In the genomic region with DNA sequence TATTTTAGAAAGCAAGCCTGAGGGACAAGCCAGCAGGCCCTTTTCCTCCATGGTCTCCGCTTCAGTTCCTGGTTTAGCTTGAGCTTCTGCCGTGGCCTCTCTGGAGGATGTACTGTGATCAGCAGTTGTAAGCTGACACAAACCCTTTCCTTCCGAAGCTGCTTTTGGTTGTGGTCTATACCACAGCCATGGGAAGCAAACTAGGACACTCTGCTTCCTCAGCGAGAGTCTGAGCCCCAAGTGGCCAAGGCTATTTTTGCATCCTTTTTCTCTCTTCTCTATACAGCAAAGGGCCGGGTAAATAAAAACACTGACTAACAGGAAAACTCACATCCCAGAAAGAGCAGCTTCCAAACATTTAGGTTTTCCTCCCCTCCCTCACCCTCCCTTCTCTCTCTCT, we compare ENCODE assay signal across 12 mouse cellular contexts. TPM values are rescaled to one million over a fixed set of nuclear protein-coding genes. Genes with fewer than 3 reads are reported as not detected.
DNase-seq lines count a peak whose midpoint lies in the region; ATAC-seq and TF ChIP-seq lines count a peak whose summit lies in the region.
"Had no signal": no experiment of that assay in that cellular context is flagged by ENCODE, and none has a peak within 500 bp of the region (broad histone marks: within the 10 kb centered on the region; RNA-seq: fewer than 3 reads in every experiment).

No protein-coding gene starts in this region.

- peak; percentile 17 for DNase-seq in kidney, adult 2 months
- DNase-seq in retina, postnatal 1 day, result peak; percentile 62
- no peak for DNase-seq in retina, embryonic 14.5 days (ENCODE audit: low spot score)
- DNase-seq in hindbrain, postnatal 0 days (ENCODE audit: low spot score), result peak; percentile 66
- DNase-seq in thymus, postnatal 14 days, result peak; percentile 57
- DNase-seq in adrenal gland, postnatal 10 days, result no peak
- DNase-seq: lung, postnatal 14 days had no signal

- no peak overlapping the region for H3K4me3 ChIP-seq in kidney, adult 2 months (ENCODE audit: insufficient read depth, low read depth, low read length)
- no peak overlapping the region for H3K4me3 ChIP-seq in kidney, embryonic 15.5 days (replicated peaks)
- no peak overlapping the region for H3K4me3 ChIP-seq in hindbrain, postnatal 0 days (ENCODE audit: low read length)
- H3K4me3 ChIP-seq: hindbrain, embryonic 15.5 days; neural tube, embryonic 13.5 days had no signal

- peaks cover 13% of the 10 kb centered on the region; the same call in 1 of the 2 replicates for H3K4me1 ChIP-seq in kidney, adult 2 months (ENCODE audit: control insufficient read depth, insufficient read depth, low read length)
- peaks cover 23% of the 10 kb centered on the region for H3K4me1 ChIP-seq in kidney, embryonic 15.5 days
- H3K4me1 ChIP-seq in hindbrain, postnatal 0 days (ENCODE audit: insufficient read depth, low read length), result no peaks in the 10 kb centered on the region

- no peak overlapping the region for H3K27ac ChIP-seq in kidney, adult 2 months (ENCODE audit: insufficient read depth, low read depth, low read length)
- no peak overlapping the region for H3K27ac ChIP-seq in kidney, embryonic 15.5 days
- H3K27ac ChIP-seq in hindbrain, postnatal 0 days, result no peak overlapping the region
- H3K27ac ChIP-seq: hindbrain, embryonic 15.5 days; neural tube, embryonic 13.5 days had no signal

- no peak for TF ChIP-seq POLR2A in kidney, adult 2 months (IDR thresholded peaks at IDR 0.05; ENCODE audit: low read depth, low read length)

- no peaks in the 10 kb centered on the region for H3K27me3 ChIP-seq in kidney, adult 2 months (replicated peaks; ENCODE audit: control insufficient read depth, insufficient read depth, low read length)
- no peaks in the 10 kb centered on the region; the same call in 1 of the 2 replicates for H3K27me3 ChIP-seq in kidney, embryonic 15.5 days
- H3K27me3 ChIP-seq in hindbrain, postnatal 0 days (ENCODE audit: insufficient read depth, low read length), result no peaks in the 10 kb centered on the region
- H3K27me3 ChIP-seq: hindbrain, embryonic 15.5 days; neural tube, embryonic 13.5 days had no signal

- H3K36me3 ChIP-seq in kidney, adult 2 months (ENCODE audit: control insufficient read depth, insufficient read depth, low read length), result no peaks in the 10 kb centered on the region
- H3K36me3 ChIP-seq in kidney, embryonic 15.5 days, result no peaks in the 10 kb centered on the region
- H3K36me3 ChIP-seq in hindbrain, postnatal 0 days (ENCODE audit: insufficient read depth, low read length), result no peaks in the 10 kb centered on the region
- H3K36me3 ChIP-seq: hindbrain, embryonic 15.5 days; neural tube, embryonic 13.5 days had no signal

- H3K4me2 ChIP-seq in kidney, embryonic 15.5 days, result no peak overlapping the region
- H3K4me2 ChIP-seq in hindbrain, postnatal 0 days (ENCODE audit: low read depth, low read length), result no peak overlapping the region
- H3K4me2 ChIP-seq: hindbrain, embryonic 15.5 days; neural tube, embryonic 13.5 days had no signal

- ATAC-seq in kidney, embryonic 15.5 days (replicated peaks; ENCODE audit: low FRiP score), result no peak
- ATAC-seq in hindbrain, postnatal 0 days, result no peak

- 36% methylated on average over 5 of the region's 5 CpGs for WGBS in kidney, adult 2 months
- 43% methylated on average over 5 of the region's 5 CpGs for WGBS in kidney, embryonic 15.5 days
- 33% methylated on average over 5 of the region's 5 CpGs for WGBS in hindbrain, postnatal 0 days

- H3K9ac ChIP-seq in kidney, embryonic 15.5 days, result no peak overlapping the region
- H3K9ac ChIP-seq in hindbrain, postnatal 0 days (replicated peaks; ENCODE audit: low read length), result no peak overlapping the region
- H3K9ac ChIP-seq: hindbrain, embryonic 15.5 days; neural tube, embryonic 13.5 days had no signal

- TF ChIP-seq CTCF in kidney, adult 2 months (conservative IDR thresholded peaks at IDR 0.05; ENCODE audit: insufficient read depth, insufficient read length, low read depth, low read length), result peak; percentile 18; the same call in 1 of the 2 replicates
- peak; percentile 57 for TF ChIP-seq CTCF in hindbrain, postnatal 0 days (IDR thresholded peaks at IDR 0.05; ENCODE audit: low read depth)

- H3K9me3 ChIP-seq in kidney, embryonic 15.5 days (replicated peaks), result no peaks in the 10 kb centered on the region
- no peaks in the 10 kb centered on the region for H3K9me3 ChIP-seq in hindbrain, postnatal 0 days (ENCODE audit: low read length)
- H3K9me3 ChIP-seq: hindbrain, embryonic 15.5 days; neural tube, embryonic 13.5 days had no signal

RNA-seq across cellular contexts. Expression of gene Slc2a5, which starts 1.8 kb away (rescaled TPM):
- 181 and 266 TPM in 2 replicates for polyA plus RNA-seq in kidney, adult 2 months (2012; rRNA removed)
- 1.6 and 2.7 TPM in 2 replicates for polyA plus RNA-seq in kidney, embryonic 15.5 days (2015; fragmentation: Nextera tagmentation; extraction: Ambion mirVana)
- total RNA-seq in hindbrain, postnatal 0 days (2014; rRNA removed), result 1.5 and 2.9 TPM in 2 replicates
- 2.7 and 3.0 TPM in 2 replicates for polyA plus RNA-seq in hindbrain, postnatal 0 days (2015; fragmentation: Nextera tagmentation; extraction: Ambion mirVana)
- total RNA-seq in adrenal gland, postnatal 10 days (2021), result under 1 TPM; 0.27 to 0.75 TPM

RNA-seq across cellular contexts. Expression of gene Gpr157, which starts 30.1 kb away (rescaled TPM):
- 0.76 and 1.2 TPM in 2 replicates for polyA plus RNA-seq in kidney, adult 2 months (2012; rRNA removed)
- 0.51 and 0.53 TPM in 2 replicates for polyA plus RNA-seq in kidney, embryonic 15.5 days (2015; fragmentation: Nextera tagmentation; extraction: Ambion mirVana)
- total RNA-seq in hindbrain, postnatal 0 days (2014; rRNA removed), result 4.9 and 5.4 TPM in 2 replicates
- 0.52 and 0.74 TPM in 2 replicates for polyA plus RNA-seq in hindbrain, postnatal 0 days (2015; fragmentation: Nextera tagmentation; extraction: Ambion mirVana)
- 1 to 10 TPM; 2.7 to 4.9 TPM for total RNA-seq in adrenal gland, postnatal 10 days (2021)

RNA-seq across cellular contexts. Expression of gene Slc2a7, which starts 31.5 kb away (rescaled TPM):
- polyA plus RNA-seq in kidney, adult 2 months (2012; rRNA removed), result 0.64 and 1.3 TPM in 2 replicates
- polyA plus RNA-seq in kidney, embryonic 15.5 days (2015; fragmentation: Nextera tagmentation; extraction: Ambion mirVana), result not detected in 2 replicates
- total RNA-seq in hindbrain, postnatal 0 days (2014; rRNA removed), result not detected in 2 replicates
- polyA plus RNA-seq in hindbrain, postnatal 0 days (2015; fragmentation: Nextera tagmentation; extraction: Ambion mirVana), result not detected in 2 replicates
- total RNA-seq in adrenal gland, postnatal 10 days (2021), result not detected
- total RNA-seq: adrenal gland, postnatal 4 days had no signal
- polyA plus RNA-seq: hindbrain, embryonic 15.5 days; neural tube, embryonic 13.5 days; spleen, adult 2 months had no signal

Comparison
In these comparisons a context has a peak if more than half of its experiments do, and no peak if none do; other contexts are left out.
1. DNase-seq: peak in kidney, adult 2 months (single experiment), retina, postnatal 1 day (single experiment), hindbrain, postnatal 0 days (single experiment) and thymus, postnatal 14 days (single experiment); none in retina, embryonic 14.5 days (single experiment) and adrenal gland, postnatal 10 days (single experiment).
2. RNA of gene Slc2a5, which starts 1.8 kb away (polyA plus RNA-seq): 181 to 266 TPM in kidney, adult 2 months; 1.6 to 2.7 TPM in kidney, embryonic 15.5 days and 2.7 to 3.0 TPM in hindbrain, postnatal 0 days; every median in the first group is over 10 times any median in the second.